Mouse (Mus musculus) heart, embryonic 13.5 days (tissue): ENCODE data around the gene Lamb3. TPM values are rescaled to one million over a fixed set of nuclear protein-coding genes. Genes with fewer than 3 reads are reported as not detected.
A peak's percentile ranks its signal among the peaks of the same experiment; 100 is the strongest.

Experiments
- ATAC-seq: fragments of 200-750 bp; cut with Nextera tagmentation; 2 replicates; pipeline ENCODE4 v1.8.0; 2017; ENCODE audit warnings: moderate TSS enrichment; ENCODE audit not compliant: insufficient number of reproducible peaks, low FRiP score, low TSS enrichment; ENCODE audit errors: extremely low read depth
- H3K27ac ChIP-seq: fragments of 300-500 bp; sonication (generic); replicated peaks from 2 replicates; pipeline ENCODE4 v1.5.1; 2015; ENCODE audit warnings: moderate library complexity, mild to moderate bottlenecking, inconsistent platforms
- H3K27me3 ChIP-seq: fragments of 300-500 bp; sonication (generic); replicated peaks from 2 replicates; pipeline ENCODE4 v1.6.1; 2015; ENCODE audit warnings: mild to moderate bottlenecking, inconsistent platforms
- H3K36me3 ChIP-seq: fragments of 300-500 bp; sonication (generic); 2 replicates; pipeline ENCODE4 v1.6.1; 2015; ENCODE audit warnings: mild to moderate bottlenecking, inconsistent platforms
- H3K4me1 ChIP-seq: fragments of 300-500 bp; sonication (generic); 2 replicates; pipeline ENCODE4 v1.6.1; 2015; ENCODE audit warnings: inconsistent platforms
- H3K4me2 ChIP-seq: fragments of 300-500 bp; sonication (generic); 2 replicates; pipeline ENCODE4 v1.6.1; 2015; ENCODE audit warnings: inconsistent platforms, mild to moderate bottlenecking, moderate library complexity
- H3K4me3 ChIP-seq: fragments of 300-500 bp; sonication (generic); 2 replicates; pipeline ENCODE4 v1.5.1; 2015; ENCODE audit warnings: moderate library complexity, mild to moderate bottlenecking, inconsistent platforms
- H3K9ac ChIP-seq: fragments of 300-500 bp; sonication (generic); 2 replicates; pipeline ENCODE4 v1.6.1; 2015; ENCODE audit warnings: inconsistent platforms, mild to moderate bottlenecking, moderate library complexity
- H3K9me3 ChIP-seq: fragments of 300-500 bp; sonication (generic); 2 replicates; pipeline ENCODE4 v1.6.1; 2016; ENCODE audit warnings: inconsistent platforms
- WGBS: fragments of 180-500 bp; shearing (Covaris S2); methylation state at CpG from one replicate; pipeline ENCODE4 v1.1.7; 2015; ENCODE audit warnings: mixed read lengths; 5-methylcytosine and 5-hydroxymethylcytosine counted together
- polyA plus RNA-seq: library from polyadenylated mRNA; unstranded; fragments of >200 nt; fragmentation: Nextera tagmentation; extraction: Ambion mirVana; gene quantifications from 2 replicates; pipeline ENCODE4 v1.2.1, GENCODE M21; 2015

Lamb3 gene
- polyA plus RNA-seq, 1 experiment from 2014 or later = 2.3 TPM

DNA sequence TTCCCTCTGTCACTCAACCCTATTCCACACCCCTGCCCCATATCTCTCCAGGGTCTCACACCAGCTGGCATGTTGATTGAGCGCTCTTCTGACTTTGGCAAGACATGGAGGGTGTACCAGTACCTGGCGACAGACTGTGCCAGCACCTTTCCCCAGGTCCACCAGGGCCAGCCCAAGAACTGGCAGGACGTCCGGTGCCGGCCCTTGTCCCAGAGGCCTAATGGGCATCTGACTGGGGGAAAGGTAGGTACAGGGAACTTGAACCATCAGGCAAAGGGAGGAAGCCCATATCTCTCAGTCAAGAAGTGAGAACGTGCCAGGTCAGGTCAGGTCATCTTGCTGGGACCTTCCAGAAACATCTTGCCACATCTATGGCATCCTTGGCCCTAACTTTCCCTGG lies 116.2 kb downstream of the Lamb3 start:
- no peak for ATAC-seq
- no peaks in the 10 kb centered on the region for H3K9me3 ChIP-seq
- no peak overlapping the region for H3K4me3 ChIP-seq
- no peaks in the 10 kb centered on the region for H3K36me3 ChIP-seq
- no peak overlapping the region for H3K4me2 ChIP-seq
- H3K27ac ChIP-seq = no peak overlapping the region
- no peak overlapping the region for H3K9ac ChIP-seq
- no peaks in the 10 kb centered on the region for H3K27me3 ChIP-seq
- WGBS = 87% methylated on average over 6 of the region's 6 CpGs
- H3K4me1 ChIP-seq = peaks cover 34% of the 10 kb centered on the region

- ATAC-seq = no peak
- 40% methylated on average over 2 of the region's 2 CpGs for WGBS
- peaks cover 34% of the 10 kb centered on the region for H3K4me1 ChIP-seq
- no peak overlapping the region for H3K4me2 ChIP-seq
- H3K9me3 ChIP-seq = no peaks in the 10 kb centered on the region
- H3K27ac ChIP-seq = no peak overlapping the region
- H3K36me3 ChIP-seq = no peaks in the 10 kb centered on the region
- H3K9ac ChIP-seq = no peak overlapping the region
- H3K4me3 ChIP-seq = no peak overlapping the region
- H3K27me3 ChIP-seq = no peaks in the 10 kb centered on the region
Observed at GRCm38 (mm10) chr1:193324224-193324623, 116.7 kb downstream of the Lamb3 start.

DNA sequence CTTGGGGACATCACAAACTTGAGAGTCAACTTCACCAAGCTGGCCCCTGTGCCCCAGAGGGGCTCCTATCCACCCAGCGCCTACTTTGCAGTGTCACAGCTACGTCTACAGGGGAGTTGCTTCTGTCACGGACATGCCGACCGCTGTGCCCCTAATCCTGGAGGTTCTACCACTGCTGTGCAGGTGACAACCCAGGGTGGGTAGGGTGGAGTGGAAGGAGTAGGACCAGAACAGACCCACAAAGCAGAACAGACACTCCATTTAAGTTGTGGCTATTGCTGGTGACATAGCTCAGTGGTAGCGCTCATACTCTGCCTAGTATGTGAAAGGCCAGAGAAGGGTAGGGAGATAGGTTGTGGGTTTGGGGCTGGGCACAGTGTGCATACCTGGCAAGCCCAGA lies 118.4 kb downstream of the Lamb3 start:
- H3K9me3 ChIP-seq = no peaks in the 10 kb centered on the region
- no peak overlapping the region for H3K9ac ChIP-seq
- ATAC-seq = no peak
- H3K27ac ChIP-seq = no peak overlapping the region
- H3K4me1 ChIP-seq = peaks cover 32% of the 10 kb centered on the region
- WGBS = 85% methylated on average over 6 of the region's 6 CpGs
- H3K36me3 ChIP-seq = no peaks in the 10 kb centered on the region
- no peak overlapping the region for H3K4me2 ChIP-seq
- H3K4me3 ChIP-seq = no peak overlapping the region
- H3K27me3 ChIP-seq = no peaks in the 10 kb centered on the region; the same call in 1 of the 2 replicates

GRCm38 (mm10) chr1:193326456-193327145 lies 119.1 kb downstream of the Lamb3 start:
- Histone ChIP-seq H3K9ac (no peak overlapping the region), H3K4me1 (peaks cover 35% of the 10 kb centered on the region), H3K36me3 (no peaks in the 10 kb centered on the region), H3K4me2 (no peak overlapping the region), H3K27me3 (no peaks in the 10 kb centered on the region; the same call in 1 of the 2 replicates), H3K9me3 (no peaks in the 10 kb centered on the region), H3K27ac (no peak overlapping the region), H3K4me3 (no peak overlapping the region)
- 58% methylated on average over 7 of the region's 7 CpGs for whole genome bisulfite sequencing
- peak; percentile 35; the same call in 1 of the 2 replicates for ATAC-seq

GRCm38 (mm10) chr1:193327216-193327615 lies 119.7 kb downstream of the Lamb3 start:
- no peak overlapping the region for H3K27ac ChIP-seq
- no peak overlapping the region for H3K9ac ChIP-seq
- no peak for ATAC-seq
- WGBS = 70% methylated on average over 1 of the region's 1 CpGs
- no peaks in the 10 kb centered on the region; the same call in 1 of the 2 replicates for H3K27me3 ChIP-seq
- H3K4me2 ChIP-seq = no peak overlapping the region
- peaks cover 40% of the 10 kb centered on the region for H3K4me1 ChIP-seq
- H3K36me3 ChIP-seq = no peaks in the 10 kb centered on the region
- H3K4me3 ChIP-seq = no peak overlapping the region
- H3K9me3 ChIP-seq = no peaks in the 10 kb centered on the region

GRCm38 (mm10) chr1:193327686-193328085 lies 120.2 kb downstream of the Lamb3 start:
- ATAC-seq = no peak
- Histone ChIP-seq H3K4me1 (peaks cover 40% of the 10 kb centered on the region), H3K27ac (no peak overlapping the region), H3K9me3 (no peaks in the 10 kb centered on the region), H3K4me2 (no peak overlapping the region), H3K4me3 (no peak overlapping the region), H3K9ac (no peak overlapping the region), H3K27me3 (no peaks in the 10 kb centered on the region; the same call in 1 of the 2 replicates), H3K36me3 (no peaks in the 10 kb centered on the region)
- 57% methylated on average over 5 of the region's 5 CpGs for WGBS

DNA sequence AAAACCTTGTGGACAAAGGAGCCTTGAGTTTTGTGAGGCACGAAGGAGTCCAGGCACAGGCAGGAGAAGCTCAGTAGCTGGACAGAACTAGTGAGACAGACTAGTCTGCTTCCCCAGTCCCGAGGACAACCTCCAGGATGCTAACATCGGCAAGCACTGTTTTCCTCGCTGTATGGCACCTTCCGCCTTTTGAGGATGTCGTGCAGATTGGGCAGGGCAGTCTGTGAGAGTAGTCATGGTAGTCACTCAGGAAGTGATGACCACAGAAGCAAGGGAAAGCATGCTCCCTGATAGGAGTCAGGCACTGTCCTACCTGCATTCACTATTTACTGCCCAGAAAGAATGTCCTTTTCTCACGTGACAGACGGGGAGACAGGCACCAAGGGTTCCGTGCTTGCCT lies 122.1 kb downstream of the Lamb3 start:
- Histone ChIP-seq H3K27ac (no peak overlapping the region), H3K9ac (no peak overlapping the region), H3K4me1 (peaks cover 54% of the 10 kb centered on the region), H3K36me3 (no peaks in the 10 kb centered on the region), H3K4me2 (no peak overlapping the region), H3K9me3 (no peaks in the 10 kb centered on the region), H3K4me3 (no peak overlapping the region), H3K27me3 (no peaks in the 10 kb centered on the region; the same call in 1 of the 2 replicates)
- WGBS = 70% methylated on average over 9 of the region's 9 CpGs
- ATAC-seq = no peak

GRCm38 (mm10) chr1:193330172-193330571 lies 122.7 kb downstream of the Lamb3 start:
- WGBS = 36% methylated on average over 10 of the region's 10 CpGs
- H3K4me2 ChIP-seq = no peak overlapping the region
- no peaks in the 10 kb centered on the region for H3K9me3 ChIP-seq
- H3K4me3 ChIP-seq = no peak overlapping the region
- peaks cover 60% of the 10 kb centered on the region for H3K4me1 ChIP-seq
- peak overlapping the region; percentile 59 for H3K9ac ChIP-seq
- peak; percentile 39 for ATAC-seq
- H3K27ac ChIP-seq = no peak overlapping the region; the same call in 1 of the 2 replicates
- H3K36me3 ChIP-seq = no peaks in the 10 kb centered on the region
- H3K27me3 ChIP-seq = no peaks in the 10 kb centered on the region; the same call in 1 of the 2 replicates

DNA sequence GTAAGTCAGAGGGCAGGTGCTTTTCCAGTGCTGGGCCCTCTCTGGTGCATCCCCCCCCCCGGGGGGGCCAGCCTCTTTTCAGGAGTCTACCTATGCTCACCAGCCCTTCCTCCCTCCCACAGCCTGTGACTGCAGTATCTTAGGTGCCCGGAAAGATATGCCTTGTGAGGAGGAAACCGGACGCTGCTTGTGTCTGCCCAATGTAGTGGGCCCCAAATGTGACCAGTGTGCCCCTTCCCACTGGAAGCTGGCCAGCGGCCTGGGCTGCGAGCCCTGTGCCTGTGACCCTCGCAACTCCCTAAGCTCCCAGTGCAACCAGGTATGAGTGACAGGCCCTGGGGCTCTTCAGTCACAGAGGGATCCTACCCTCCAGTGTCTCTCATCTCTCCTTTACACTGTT lies 123.1 kb downstream of the Lamb3 start:
- Histone ChIP-seq H3K4me3 (no peak overlapping the region), H3K9ac (peak overlapping the region; percentile 59), H3K4me2 (no peak overlapping the region), H3K36me3 (no peaks in the 10 kb centered on the region), H3K27ac (no peak overlapping the region; the same call in 1 of the 2 replicates), H3K27me3 (no peaks in the 10 kb centered on the region; the same call in 1 of the 2 replicates), H3K4me1 (peaks cover 64% of the 10 kb centered on the region), H3K9me3 (no peaks in the 10 kb centered on the region)
- no peak for ATAC-seq
- 72% methylated on average over 7 of the region's 7 CpGs for WGBS

- Histone ChIP-seq H3K27ac (peak overlapping the region; percentile 58), H3K9me3 (no peaks in the 10 kb centered on the region), H3K9ac (peak overlapping the region; percentile 54), H3K27me3 (no peaks in the 10 kb centered on the region; the same call in 1 of the 2 replicates), H3K4me3 (no peak overlapping the region), H3K36me3 (no peaks in the 10 kb centered on the region), H3K4me2 (no peak overlapping the region), H3K4me1 (peaks cover 72% of the 10 kb centered on the region)
- 75% methylated on average over 13 of the region's 13 CpGs for WGBS
- ATAC-seq = no peak
Observed at GRCm38 (mm10) chr1:193332018-193332417, 124.5 kb downstream of the Lamb3 start.

- ATAC-seq = no peak
- WGBS = 50% methylated on average over 1 of the region's 1 CpGs
- H3K4me2 ChIP-seq = no peak overlapping the region
- no peak overlapping the region for H3K4me3 ChIP-seq
- H3K9ac ChIP-seq = no peak overlapping the region
- H3K4me1 ChIP-seq = peaks cover 72% of the 10 kb centered on the region
- no peaks in the 10 kb centered on the region for H3K9me3 ChIP-seq
- H3K36me3 ChIP-seq = no peaks in the 10 kb centered on the region
- H3K27ac ChIP-seq = peak overlapping the region; percentile 58
- H3K27me3 ChIP-seq = no peaks in the 10 kb centered on the region; the same call in 1 of the 2 replicates
Observed at GRCm38 (mm10) chr1:193332671-193333070, 125.2 kb downstream of the Lamb3 start.

- Histone ChIP-seq H3K27ac (peak overlapping the region; percentile 6), H3K4me1 (peaks cover 82% of the 10 kb centered on the region), H3K9ac (0 out of 2 replicates have a peak overlapping the region, but pooled peaks have one; percentile 28), H3K4me3 (no peak overlapping the region), H3K4me2 (no peak overlapping the region), H3K9me3 (no peaks in the 10 kb centered on the region), H3K36me3 (no peaks in the 10 kb centered on the region), H3K27me3 (no peaks in the 10 kb centered on the region; the same call in 1 of the 2 replicates)
- no peak for ATAC-seq
- 48% methylated on average over 3 of the region's 3 CpGs for WGBS
Observed at GRCm38 (mm10) chr1:193333776-193334175, 126.3 kb downstream of the Lamb3 start.
